Mouse (Mus musculus) heart, adult 8-10 months (tissue): ENCODE data around the gene Zfp664. TPM values are rescaled to one million over a fixed set of nuclear protein-coding genes. Genes with fewer than 3 reads are reported as not detected.
A peak's percentile ranks its signal among the peaks of the same experiment; 100 is the strongest.

ENCODE experiments used
- DNase-seq: peaks from one replicate; pipeline ENCODE4 v3.0.0; 2022; ENCODE audit warnings: low spot score
- total RNA-seq, 4 experiments: library from RNA; stranded (reverse); gene quantifications; 2 replicates each; pipeline ENCODE4 v1.2.4; 2022

The Zfp664 gene
- total RNA-seq, 4 experiments from 2014 or later, result 31.1 to 38.4 (median 35.6) TPM

GRCm38 (mm10) chr5:124872033-124872432 is 9.5 kb downstream of the Zfp664 start:
- DNase-seq, result peak; percentile 42

GRCm38 (mm10) chr5:124873096-124873495 is 10.6 kb downstream of the Zfp664 start:
- peak; percentile 25 for DNase-seq

GRCm38 (mm10) chr5:124873890-124874601 is 11.6 kb downstream of the Zfp664 start:
- DNase-seq, result no peak

- DNase-seq, result no peak
Observed at GRCm38 (mm10) chr5:124879251-124879650, 16.8 kb downstream of the Zfp664 start.

GRCm38 (mm10) chr5:124879801-124880200 is 17.3 kb downstream of the Zfp664 start:
- DNase-seq, result no peak

- DNase-seq, result no peak
Observed at GRCm38 (mm10) chr5:124883877-124884276, 21.4 kb downstream of the Zfp664 start.

- DNase-seq, result no peak
Observed at GRCm38 (mm10) chr5:124888661-124889060, 26.2 kb downstream of the Zfp664 start.

GRCm38 (mm10) chr5:124891921-124892370 is 29.5 kb downstream of the Zfp664 start:
- DNase-seq, result peak; percentile 21

GRCm38 (mm10) chr5:124896135-124896534 is 33.6 kb downstream of the Zfp664 start:
- DNase-seq, result no peak

GRCm38 (mm10) chr5:124899945-124900631 is 37.6 kb downstream of the Zfp664 start:
- DNase-seq, result peak; percentile 83

GRCm38 (mm10) chr5:124900738-124901490 is 38.4 kb downstream of the Zfp664 start:
- no peak for DNase-seq

GRCm38 (mm10) chr5:124901675-124902074 is 39.2 kb downstream of the Zfp664 start:
- DNase-seq, result peak; percentile 44

GRCm38 (mm10) chr5:124902195-124902594 is 39.7 kb downstream of the Zfp664 start:
- DNase-seq, result no peak

- DNase-seq, result no peak
Observed at GRCm38 (mm10) chr5:124903852-124904251, 41.4 kb downstream of the Zfp664 start.

GRCm38 (mm10) chr5:124906890-124907289 is 44.4 kb downstream of the Zfp664 start:
- DNase-seq, result no peak

- DNase-seq, result peak; percentile 78
Observed at GRCm38 (mm10) chr5:124908860-124909259, 46.4 kb downstream of the Zfp664 start.

GRCm38 (mm10) chr5:124912276-124912675 is 49.8 kb downstream of the Zfp664 start:
- DNase-seq, result no peak

GRCm38 (mm10) chr5:124912946-124913933 is 50.7 kb downstream of the Zfp664 start:
- no peak for DNase-seq

GRCm38 (mm10) chr5:124919798-124920197 is 57.3 kb downstream of the Zfp664 start:
- peak; percentile 35 for DNase-seq

GRCm38 (mm10) chr5:124921410-124921809 is 58.9 kb downstream of the Zfp664 start:
- DNase-seq, result no peak
